Mouse (Mus musculus) stomach, postnatal 0 days (tissue): ENCODE results near the gene Dlx4. TPM values are rescaled to one million over a fixed set of nuclear protein-coding genes. Genes with fewer than 3 reads are reported as not detected.
A peak's percentile ranks its signal among the peaks of the same experiment; 100 is the strongest.

Source experiments
- ATAC-seq: fragments of 200-750 bp; cut with Nextera tagmentation; 2 replicates; pipeline ENCODE4 v1.8.0; 2017; ENCODE audit not compliant: low FRiP score, low TSS enrichment
- DNase-seq: peaks from one replicate; pipeline ENCODE4 v3.0.0-alpha.2; 2016; ENCODE audit warnings: low spot score
- H3K27ac ChIP-seq: fragments of 300-500 bp; sonication (generic); replicated peaks from 2 replicates; pipeline ENCODE4 v1.5.1; 2014; ENCODE audit warnings: mild to moderate bottlenecking, control low read depth
- H3K27me3 ChIP-seq: fragments of 300-500 bp; sonication (generic); 2 replicates; pipeline ENCODE4 v1.6.1; 2014; ENCODE audit warnings: low read length; ENCODE audit not compliant: control insufficient read depth, insufficient read depth
- H3K36me3 ChIP-seq: fragments of 300-500 bp; sonication (generic); 2 replicates; pipeline ENCODE4 v1.6.1; 2014; ENCODE audit warnings: low read length, mixed read lengths; ENCODE audit not compliant: control insufficient read depth, insufficient read depth
- H3K4me1 ChIP-seq: fragments of 300-500 bp; sonication (generic); replicated peaks from 2 replicates; pipeline ENCODE4 v1.6.1; 2014; ENCODE audit warnings: antibody characterized with exemption; ENCODE audit not compliant: control insufficient read depth, insufficient read depth
- H3K4me2 ChIP-seq: fragments of 300-500 bp; sonication (generic); replicated peaks from 2 replicates; pipeline ENCODE4 v1.6.1; 2014; ENCODE audit warnings: low read depth, mild to moderate bottlenecking, control low read depth, moderate library complexity
- H3K4me3 ChIP-seq: fragments of 300-500 bp; sonication (generic); 2 replicates; pipeline ENCODE4 v1.5.1; 2014; ENCODE audit warnings: low read depth, low read length, control low read depth
- H3K9ac ChIP-seq: fragments of 300-500 bp; sonication (generic); 2 replicates; pipeline ENCODE4 v1.6.1; 2014; ENCODE audit warnings: mild to moderate bottlenecking, low read length, control low read depth, mixed read lengths
- H3K9me3 ChIP-seq: fragments of 300-500 bp; sonication (generic); 2 replicates; pipeline ENCODE4 v1.6.1; 2016; ENCODE audit warnings: low read length; ENCODE audit not compliant: control insufficient read depth
- CTCF ChIP-seq: IDR thresholded peaks from 2 replicates; pipeline ENCODE4 v1.5.1; 2016; ENCODE audit warnings: antibody characterized with exemption, low read depth, mild to moderate bottlenecking, moderate library complexity
- EP300 ChIP-seq: optimal IDR thresholded peaks from 2 replicates; pipeline ENCODE3; 2016; ENCODE audit warnings: antibody characterized with exemption
- WGBS: fragments of 180-500 bp; shearing (Covaris S2); extraction: QIAGEN DNeasy Blood & Tissue Kit; methylation state at CpG from one replicate; pipeline ENCODE4 v1.1.7; 2014; 5-methylcytosine and 5-hydroxymethylcytosine counted together
- polyA plus RNA-seq: library from polyadenylated mRNA; unstranded; fragments of >200 nt; fragmentation: Nextera tagmentation; extraction: Ambion mirVana; gene quantifications from 2 replicates; pipeline ENCODE4 v1.2.1, GENCODE M21; 2015

The Dlx4 gene
- polyA plus RNA-seq, 1 experiment from 2014 or later = 1.6 TPM

DNA sequence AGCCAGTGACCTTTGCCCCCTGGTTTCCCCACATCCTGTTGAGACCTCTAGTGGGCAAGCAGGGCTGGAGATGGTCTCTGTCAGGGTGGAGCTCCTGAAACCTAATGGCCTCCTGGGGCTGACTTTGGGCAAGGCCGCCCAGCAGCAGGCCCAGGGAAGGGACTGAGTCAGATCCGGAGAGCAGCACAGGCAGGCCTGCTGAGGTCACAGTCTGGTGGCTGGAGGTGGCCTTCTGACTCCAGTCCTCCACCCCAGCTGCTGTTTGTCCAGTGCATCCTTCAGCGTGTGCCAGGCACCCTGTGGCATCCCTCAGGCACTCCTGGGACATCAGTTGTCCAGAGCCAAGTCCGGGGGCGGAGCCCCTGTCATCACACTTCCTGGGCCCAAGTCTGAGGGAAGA, 19.8 kb upstream of the Dlx4 start:
- no peak overlapping the region for H3K9ac ChIP-seq
- H3K27me3 ChIP-seq = no peaks in the 10 kb centered on the region
- ATAC-seq = no peak
- no peaks in the 10 kb centered on the region for H3K36me3 ChIP-seq
- no peak overlapping the region for H3K27ac ChIP-seq
- no peak overlapping the region for H3K4me2 ChIP-seq
- H3K4me3 ChIP-seq = no peak overlapping the region
- H3K4me1 ChIP-seq = no peaks in the 10 kb centered on the region
- TF ChIP-seq EP300 (no peak), CTCF (no peak)
- no peaks in the 10 kb centered on the region for H3K9me3 ChIP-seq
- 72% methylated on average over 5 of the region's 5 CpGs for WGBS
- no peak for DNase-seq

DNA sequence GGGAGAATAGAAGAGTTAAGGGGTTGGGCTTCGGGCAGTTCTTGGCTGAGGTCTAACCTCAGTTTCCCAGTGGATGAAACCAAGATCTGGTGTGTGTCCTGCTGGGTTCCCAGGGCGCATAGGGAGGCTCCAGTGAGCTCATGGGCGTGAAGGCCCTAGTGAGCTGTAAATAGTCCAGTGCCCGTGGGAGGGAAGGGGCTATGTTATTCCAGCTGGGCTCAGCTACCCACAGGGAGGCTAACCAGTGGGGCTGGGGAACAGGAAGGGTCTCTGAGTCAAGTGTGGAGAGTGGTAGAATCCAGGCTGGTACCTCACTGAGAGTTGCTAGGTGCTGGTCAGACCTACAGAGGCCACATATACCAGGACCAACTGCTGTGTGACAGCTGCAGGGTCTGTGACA, 15.6 kb upstream of the Dlx4 start:
- Histone ChIP-seq H3K36me3 (no peaks in the 10 kb centered on the region), H3K4me3 (no peak overlapping the region), H3K4me1 (no peaks in the 10 kb centered on the region), H3K4me2 (no peak overlapping the region), H3K27me3 (no peaks in the 10 kb centered on the region), H3K9me3 (no peaks in the 10 kb centered on the region), H3K9ac (no peak overlapping the region), H3K27ac (no peak overlapping the region)
- DNase-seq (no peak), ATAC-seq (no peak)
- TF ChIP-seq EP300 (no peak), CTCF (no peak)
- 80% methylated on average over 4 of the region's 4 CpGs for WGBS

DNA sequence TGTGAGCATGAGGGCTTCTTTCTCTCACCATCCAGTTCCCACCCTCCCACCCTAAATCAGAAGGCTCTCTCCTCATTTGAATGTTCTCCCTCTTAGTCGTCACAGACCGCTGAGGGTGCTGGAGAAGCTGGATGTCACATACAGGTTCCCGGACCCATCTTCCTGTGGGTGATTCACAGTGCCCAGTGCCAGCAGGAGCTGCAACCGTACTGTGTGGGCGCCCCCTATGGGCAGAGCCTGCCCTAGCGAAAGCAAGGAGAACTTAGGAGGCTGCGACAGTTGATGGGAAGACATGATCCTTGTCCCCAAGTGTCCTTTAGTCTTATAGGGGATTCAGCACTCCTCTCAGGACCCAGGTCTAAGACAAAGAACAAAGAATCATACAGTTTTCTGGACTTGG, 14.6 kb upstream of the Dlx4 start:
- DNase-seq (no peak), ATAC-seq (no peak)
- no peak for TF ChIP-seq EP300
- peak; percentile 57 for TF ChIP-seq CTCF
- H3K9ac ChIP-seq = no peak overlapping the region
- H3K4me1 ChIP-seq = no peaks in the 10 kb centered on the region
- no peak overlapping the region for H3K4me2 ChIP-seq
- H3K27ac ChIP-seq = no peak overlapping the region
- H3K27me3 ChIP-seq = no peaks in the 10 kb centered on the region
- no peaks in the 10 kb centered on the region for H3K9me3 ChIP-seq
- WGBS = 55% methylated on average over 7 of the region's 7 CpGs
- H3K4me3 ChIP-seq = no peak overlapping the region
- H3K36me3 ChIP-seq = no peaks in the 10 kb centered on the region

DNA sequence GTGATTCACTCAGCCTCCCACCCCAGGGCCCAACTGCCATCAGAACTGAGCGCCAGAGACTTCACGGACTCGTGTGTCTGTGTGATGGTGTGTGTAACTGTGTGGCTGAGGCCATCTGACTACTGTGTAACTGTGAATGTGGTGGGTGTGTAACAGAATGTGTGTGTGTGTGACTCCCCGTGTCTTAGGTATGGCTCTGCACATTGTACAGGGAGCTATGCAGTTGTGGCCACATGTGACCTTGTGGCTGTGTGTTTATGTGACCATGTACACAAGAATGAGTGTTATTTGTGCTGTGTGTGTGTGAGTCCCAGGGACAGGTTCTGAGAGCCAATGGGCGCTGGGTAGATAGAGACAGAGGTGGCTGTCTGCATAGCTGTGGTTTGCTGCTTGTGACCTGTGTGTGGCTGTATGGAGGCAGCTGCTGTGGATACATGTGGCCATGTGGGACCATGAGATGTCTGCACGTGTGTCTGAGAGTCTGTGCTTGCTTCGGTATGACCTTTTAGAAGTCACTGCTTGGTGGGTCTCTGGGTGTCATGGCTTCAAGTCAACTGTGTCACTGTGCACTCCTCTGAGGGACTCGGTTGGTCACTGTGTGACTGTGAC, 13.8 kb upstream of the Dlx4 start:
- H3K4me3 ChIP-seq = no peak overlapping the region
- H3K4me2 ChIP-seq = no peak overlapping the region
- no peak for TF ChIP-seq EP300
- no peak for TF ChIP-seq CTCF
- no peaks in the 10 kb centered on the region for H3K27me3 ChIP-seq
- no peaks in the 10 kb centered on the region for H3K9me3 ChIP-seq
- no peak overlapping the region for H3K27ac ChIP-seq
- WGBS = 77% methylated on average over 8 of the region's 8 CpGs
- no peak for DNase-seq
- H3K9ac ChIP-seq = no peak overlapping the region
- 0 out of 2 replicates have a peak, but pooled peaks have one; percentile 24 for ATAC-seq
- no peaks in the 10 kb centered on the region for H3K4me1 ChIP-seq
- no peaks in the 10 kb centered on the region for H3K36me3 ChIP-seq

DNA sequence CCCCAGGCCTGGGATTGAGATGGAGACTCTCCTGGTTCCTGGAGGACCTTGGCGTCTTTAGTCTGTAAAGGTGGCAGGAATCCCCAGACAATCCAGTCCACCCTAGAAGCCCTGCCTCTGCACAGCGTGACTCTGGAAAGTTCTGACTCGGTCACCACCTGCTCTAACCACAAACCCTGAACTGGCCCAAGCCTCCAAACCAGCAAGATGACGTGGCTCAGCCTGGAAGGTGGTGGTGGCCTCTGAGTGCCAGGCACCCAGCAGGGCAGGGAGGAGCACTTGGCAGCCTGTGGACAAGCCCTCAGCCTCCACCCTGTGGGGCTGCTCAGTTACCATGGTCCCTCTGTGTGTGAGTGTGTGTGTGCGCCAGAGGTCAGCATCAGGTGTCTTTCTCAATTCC, 11.8 kb upstream of the Dlx4 start:
- Histone ChIP-seq H3K27ac (no peak overlapping the region), H3K4me2 (no peak overlapping the region), H3K4me3 (no peak overlapping the region), H3K27me3 (no peaks in the 10 kb centered on the region), H3K4me1 (no peaks in the 10 kb centered on the region), H3K9me3 (no peaks in the 10 kb centered on the region), H3K36me3 (no peaks in the 10 kb centered on the region), H3K9ac (no peak overlapping the region)
- no peak for DNase-seq
- ATAC-seq = no peak
- 71% methylated on average over 5 of the region's 5 CpGs for WGBS
- TF ChIP-seq EP300 = no peak
- no peak for TF ChIP-seq CTCF

DNA sequence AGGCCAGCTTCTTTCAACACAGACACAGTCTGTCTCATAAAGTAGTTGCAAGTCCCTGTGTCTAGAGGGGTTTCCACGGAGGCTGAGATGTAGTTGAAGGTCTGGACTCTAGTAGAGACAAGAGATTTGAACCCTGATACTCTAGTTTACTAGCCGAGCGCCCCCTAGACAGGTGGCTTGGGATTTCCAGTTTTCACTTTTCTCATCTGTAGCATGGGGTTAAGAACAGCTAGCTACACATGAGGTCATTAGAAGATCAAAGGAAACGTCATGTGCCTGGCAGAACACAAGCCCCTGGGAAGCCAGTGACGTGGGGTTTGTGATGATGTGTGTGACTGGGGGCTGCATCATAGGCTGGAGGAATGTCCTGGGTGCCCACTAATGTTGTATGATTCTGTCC, 11.3 kb upstream of the Dlx4 start:
- no peak overlapping the region for H3K4me2 ChIP-seq
- H3K9me3 ChIP-seq = no peaks in the 10 kb centered on the region
- H3K4me1 ChIP-seq = no peaks in the 10 kb centered on the region
- H3K27me3 ChIP-seq = no peaks in the 10 kb centered on the region
- TF ChIP-seq EP300 (no peak), CTCF (no peak)
- H3K9ac ChIP-seq = no peak overlapping the region
- no peaks in the 10 kb centered on the region for H3K36me3 ChIP-seq
- H3K4me3 ChIP-seq = no peak overlapping the region
- ATAC-seq = no peak
- no peak overlapping the region for H3K27ac ChIP-seq
- no peak for DNase-seq
- 65% methylated on average over 5 of the region's 5 CpGs for WGBS
